Mouse (Mus musculus) liver, adult 2 months (tissue): ENCODE results near the gene Nxn. TPM values are rescaled to one million over a fixed set of nuclear protein-coding genes. Genes with fewer than 3 reads are reported as not detected.

Experiments
- DNase-seq: peaks from one replicate; pipeline ENCODE4 v3.0.0-alpha.2; 2011; ENCODE audit warnings: low read depth, low spot score; ENCODE audit errors: extremely low read depth
- H3K27ac ChIP-seq: fragments of 200-500 bp; replicated peaks from 2 replicates; pipeline ENCODE4 v1.5.1; 2012; ENCODE audit warnings: low read depth, mild to moderate bottlenecking, control low read depth, inconsistent platforms, low read length; ENCODE audit not compliant: insufficient read depth
- H3K27me3 ChIP-seq: fragments of 200-500 bp; 2 replicates; pipeline ENCODE4 v1.6.1; 2012; ENCODE audit warnings: mild to moderate bottlenecking, moderate library complexity, low read length, inconsistent platforms; ENCODE audit not compliant: control insufficient read depth, insufficient read depth
- H3K36me3 ChIP-seq: fragments of 200-500 bp; 2 replicates; pipeline ENCODE4 v1.6.1; 2012; ENCODE audit warnings: low read length, inconsistent platforms; ENCODE audit not compliant: control insufficient read depth, insufficient read depth
- H3K4me1 ChIP-seq: fragments of 200-500 bp; 2 replicates; pipeline ENCODE4 v1.6.1; 2011; ENCODE audit warnings: low read length; ENCODE audit not compliant: control insufficient read depth, insufficient read depth
- H3K4me3 ChIP-seq: fragments of 200-500 bp; 2 replicates; pipeline ENCODE4 v1.5.1; 2011; ENCODE audit warnings: low read depth, mild to moderate bottlenecking, control low read depth, low read length, moderate library complexity; ENCODE audit not compliant: insufficient read depth
- H3K79me2 ChIP-seq: fragments of 200-500 bp; 2 replicates; pipeline ENCODE4 v1.6.1; 2012; ENCODE audit warnings: inconsistent platforms, mild to moderate bottlenecking, low read length, moderate library complexity; ENCODE audit not compliant: control insufficient read depth, insufficient read depth
- H3K9ac ChIP-seq: fragments of 200-500 bp; 2 replicates; pipeline ENCODE4 v1.6.1; 2012; ENCODE audit warnings: low read depth, mild to moderate bottlenecking, control low read depth, inconsistent platforms, low read length
- CTCF ChIP-seq: fragments of 200-500 bp; IDR thresholded peaks from 2 replicates; pipeline ENCODE4 v1.5.1; 2011; ENCODE audit warnings: low read depth, low read length, control low read depth
- POLR2A ChIP-seq: fragments of 200-500 bp; IDR thresholded peaks from 2 replicates; pipeline ENCODE4 v1.6.1; 2011; ENCODE audit warnings: low read length, control low read depth; ENCODE audit not compliant: insufficient read depth; ENCODE audit errors: extremely low read depth
- WGBS: fragments of 180-500 bp; shearing (Covaris S2); methylation state at CpG from one replicate; pipeline ENCODE4 v1.1.7; 2018; 5-methylcytosine and 5-hydroxymethylcytosine counted together
- polyA plus RNA-seq: library from polyadenylated mRNA; depleted of rRNA; stranded (reverse); fragments of >200 nt; gene quantifications from 2 replicates; pipeline ENCODE4 v1.2.3, GENCODE M21; 2012
- total RNA-seq: library from RNA; depleted of rRNA; stranded (reverse); fragments of >200 nt; gene quantifications from 2 replicates; pipeline ENCODE4 v1.2.3, GENCODE M21; 2014

Gene Nxn
- total and polyA plus RNA-seq, 2 experiments = 1.0 to 1.6 TPM

- no peaks in the 10 kb centered on the region for H3K79me2 ChIP-seq
- H3K4me1 ChIP-seq = no peaks in the 10 kb centered on the region
- no peak overlapping the region for H3K9ac ChIP-seq
- DNase-seq = no peak
- no peak overlapping the region for H3K27ac ChIP-seq
- H3K36me3 ChIP-seq = no peaks in the 10 kb centered on the region
- no peaks in the 10 kb centered on the region for H3K27me3 ChIP-seq
- TF ChIP-seq CTCF = no peak
- no peak for TF ChIP-seq POLR2A
- no peak overlapping the region for H3K4me3 ChIP-seq
- 62% methylated on average over 4 of the region's 4 CpGs for WGBS
Observed at GRCm38 (mm10) chr11:76312805-76313204, 86.1 kb downstream of the Nxn start.

DNA sequence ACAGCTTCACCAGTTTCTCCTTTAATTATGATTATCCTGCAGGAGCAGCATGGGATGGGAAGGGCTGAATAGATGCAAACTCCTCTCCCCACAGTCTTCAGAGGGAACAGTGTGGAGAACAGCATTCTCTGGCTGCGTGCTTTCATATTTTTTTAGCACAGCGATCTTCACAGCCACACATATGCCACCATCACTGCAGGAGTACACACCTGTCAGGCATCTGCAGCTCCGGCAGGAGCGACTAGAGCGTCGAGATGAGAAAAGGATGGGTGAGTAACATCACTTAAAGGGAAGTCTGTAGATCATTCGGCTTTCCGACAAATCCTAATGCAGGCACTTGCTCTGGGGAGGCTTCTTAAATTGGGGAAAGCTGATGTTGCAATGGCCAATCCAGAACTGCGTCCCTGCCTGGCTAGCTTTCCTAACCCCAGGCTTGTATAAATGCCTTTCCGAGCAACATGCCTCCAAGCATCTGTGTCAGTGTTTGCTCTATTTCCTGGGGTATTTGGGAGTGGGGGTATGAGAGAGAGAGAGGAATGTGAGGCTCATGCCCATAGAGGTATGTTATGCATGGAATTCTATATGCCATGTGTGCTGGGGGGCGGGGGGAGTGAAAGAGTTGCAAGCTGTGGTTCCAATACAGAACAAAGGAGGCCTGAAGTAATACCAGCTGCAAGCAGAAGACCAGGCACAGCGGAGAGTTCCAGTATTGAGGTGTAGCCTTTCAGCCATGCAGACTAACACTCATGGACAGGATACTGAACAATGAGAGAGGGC, 87.5 kb downstream of the Nxn start:
- no peak for DNase-seq
- no peak overlapping the region for H3K9ac ChIP-seq
- no peaks in the 10 kb centered on the region for H3K79me2 ChIP-seq
- no peaks in the 10 kb centered on the region for H3K36me3 ChIP-seq
- no peaks in the 10 kb centered on the region for H3K27me3 ChIP-seq
- H3K4me3 ChIP-seq = no peak overlapping the region
- TF ChIP-seq CTCF = no peak
- no peak for TF ChIP-seq POLR2A
- no peak overlapping the region for H3K27ac ChIP-seq
- no peaks in the 10 kb centered on the region for H3K4me1 ChIP-seq
- 83% methylated on average over 12 of the region's 12 CpGs for WGBS

- H3K4me3 ChIP-seq = no peak overlapping the region
- 65% methylated on average over 5 of the region's 5 CpGs for WGBS
- H3K79me2 ChIP-seq = no peaks in the 10 kb centered on the region
- H3K9ac ChIP-seq = no peak overlapping the region
- TF ChIP-seq POLR2A = no peak
- TF ChIP-seq CTCF = no peak
- H3K27ac ChIP-seq = peak overlapping the region; percentile 43
- no peaks in the 10 kb centered on the region for H3K36me3 ChIP-seq
- DNase-seq = peak; percentile 20
- H3K4me1 ChIP-seq = no peaks in the 10 kb centered on the region
- no peaks in the 10 kb centered on the region for H3K27me3 ChIP-seq
Observed at GRCm38 (mm10) chr11:76309868-76310267, 89.1 kb downstream of the Nxn start.

DNA sequence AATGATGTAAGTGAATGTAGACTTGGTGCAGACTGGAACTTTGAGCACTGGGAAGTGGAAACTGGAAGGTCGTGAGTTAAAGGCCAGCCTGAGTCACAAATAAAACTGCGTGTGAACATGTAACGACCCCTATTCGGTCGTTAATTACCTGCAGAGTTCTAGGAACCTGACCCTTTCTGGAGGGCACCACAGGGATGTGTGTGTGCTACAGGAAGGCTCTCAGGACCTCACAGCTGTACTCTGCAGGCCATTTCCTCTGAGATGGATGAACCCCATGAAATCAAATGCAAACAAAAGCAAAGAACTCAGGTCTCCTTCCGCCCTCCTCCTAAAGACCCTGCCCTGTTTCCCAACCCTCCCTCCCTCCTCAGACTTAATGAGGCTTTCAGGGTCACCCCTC, 89.9 kb downstream of the Nxn start:
- DNase-seq = no peak
- Histone ChIP-seq H3K9ac (no peak overlapping the region), H3K4me3 (no peak overlapping the region), H3K79me2 (no peaks in the 10 kb centered on the region), H3K36me3 (no peaks in the 10 kb centered on the region), H3K4me1 (no peaks in the 10 kb centered on the region), H3K27me3 (no peaks in the 10 kb centered on the region), H3K27ac (no peak overlapping the region)
- 73% methylated on average over 6 of the region's 6 CpGs for WGBS
- no peak for TF ChIP-seq POLR2A
- TF ChIP-seq CTCF = no peak

DNA sequence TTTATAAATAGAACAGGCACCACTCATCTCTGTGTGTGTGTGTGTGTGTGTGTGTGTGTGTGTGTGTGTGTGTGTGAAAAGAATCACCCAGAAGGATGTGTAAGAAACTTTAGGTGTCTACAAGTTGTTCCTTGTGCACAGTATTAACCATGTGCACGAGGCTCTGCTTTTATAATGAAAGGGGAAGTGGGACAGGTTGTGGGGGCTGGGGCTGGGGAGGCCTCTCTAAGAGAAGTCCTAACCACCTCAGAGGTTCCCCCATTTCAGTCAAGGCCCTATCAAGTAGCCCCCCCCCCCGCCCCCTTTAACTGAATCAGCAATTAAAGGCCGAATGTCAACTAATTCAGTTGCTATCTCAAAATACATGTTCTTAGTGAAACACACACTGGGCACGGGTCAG, 92.2 kb downstream of the Nxn start:
- Histone ChIP-seq H3K27ac (no peak overlapping the region), H3K79me2 (no peaks in the 10 kb centered on the region), H3K9ac (no peak overlapping the region), H3K4me1 (no peaks in the 10 kb centered on the region), H3K27me3 (no peaks in the 10 kb centered on the region), H3K4me3 (no peak overlapping the region), H3K36me3 (no peaks in the 10 kb centered on the region)
- TF ChIP-seq CTCF (no peak), POLR2A (no peak)
- DNase-seq = no peak
- WGBS = 68% methylated on average over 4 of the region's 4 CpGs

DNA sequence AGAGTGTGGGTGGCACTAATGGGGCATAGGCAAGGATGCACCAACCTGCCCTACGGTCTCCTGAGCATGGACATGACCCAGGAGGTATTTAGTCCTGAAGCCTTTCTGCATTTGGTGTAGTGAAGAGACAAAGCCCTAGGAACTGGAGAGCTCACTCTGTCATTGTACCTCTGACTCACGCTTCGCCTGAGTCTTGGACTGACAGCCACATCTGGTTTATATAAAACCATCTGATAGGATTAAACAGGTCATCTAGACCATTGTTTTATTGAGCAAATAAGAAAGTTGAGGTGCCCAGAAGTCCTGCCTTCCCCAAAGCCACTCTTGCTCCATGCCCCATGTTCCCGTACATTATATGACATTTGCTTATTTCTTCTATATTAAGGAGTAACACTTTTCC, 93.4 kb downstream of the Nxn start:
- Histone ChIP-seq H3K9ac (no peak overlapping the region), H3K27ac (no peak overlapping the region), H3K36me3 (no peaks in the 10 kb centered on the region), H3K79me2 (no peaks in the 10 kb centered on the region), H3K27me3 (no peaks in the 10 kb centered on the region), H3K4me1 (no peaks in the 10 kb centered on the region), H3K4me3 (no peak overlapping the region)
- DNase-seq = no peak
- TF ChIP-seq CTCF (no peak), POLR2A (no peak)
- WGBS = 95% methylated on average over 4 of the region's 4 CpGs
